Mouse (Mus musculus) embryonic facial prominence, embryonic 14.5 days (tissue): Measurements from ENCODE around the gene Yrdc. TPM values are rescaled to one million over a fixed set of nuclear protein-coding genes. Genes with fewer than 3 reads are reported as not detected.

ENCODE experiments used
- ATAC-seq: fragments of 200-750 bp; cut with Nextera tagmentation; 2 replicates; pipeline ENCODE4 v1.8.0; 2017; ENCODE audit warnings: low read depth, moderate number of reproducible peaks, moderate TSS enrichment
- DNase-seq: peaks from one replicate; pipeline ENCODE4 v3.0.0-alpha.2; 2015; ENCODE audit warnings: low spot score
- H3K27ac ChIP-seq: fragments of 300-500 bp; sonication (generic); replicated peaks from 2 replicates; pipeline ENCODE4 v1.5.1; 2014; ENCODE audit warnings: low read depth, mild to moderate bottlenecking, low read length, moderate library complexity
- H3K27me3 ChIP-seq: fragments of 300-500 bp; sonication (generic); replicated peaks from 2 replicates; pipeline ENCODE4 v1.6.1; 2014; ENCODE audit warnings: low read length; ENCODE audit not compliant: control insufficient read depth, insufficient read depth
- H3K36me3 ChIP-seq: fragments of 300-500 bp; sonication (generic); 2 replicates; pipeline ENCODE4 v1.6.1; 2014; ENCODE audit warnings: low read length, mixed read lengths; ENCODE audit not compliant: control insufficient read depth, insufficient read depth
- H3K4me1 ChIP-seq: fragments of 300-500 bp; sonication (generic); 2 replicates; pipeline ENCODE4 v1.6.1; 2014; ENCODE audit warnings: antibody characterized with exemption, low read length; ENCODE audit not compliant: control insufficient read depth, insufficient read depth
- H3K4me2 ChIP-seq: fragments of 300-500 bp; sonication (generic); 2 replicates; pipeline ENCODE4 v1.6.1; 2014; ENCODE audit warnings: low read depth, mild to moderate bottlenecking, low read length, moderate library complexity, mixed read lengths
- H3K4me3 ChIP-seq: fragments of 300-500 bp; sonication (generic); 2 replicates; pipeline ENCODE4 v1.5.1; 2014; ENCODE audit warnings: low read depth, mild to moderate bottlenecking, low read length
- H3K9ac ChIP-seq: fragments of 300-500 bp; sonication (generic); 2 replicates; pipeline ENCODE4 v1.6.1; 2014; ENCODE audit warnings: low read depth, mild to moderate bottlenecking, low read length, moderate library complexity, mixed read lengths
- H3K9me3 ChIP-seq: fragments of 300-500 bp; sonication (generic); 2 replicates; pipeline ENCODE4 v1.6.1; 2016; ENCODE audit warnings: low read length; ENCODE audit not compliant: control insufficient read depth
- WGBS: fragments of 180-500 bp; shearing (Covaris S2); extraction: QIAGEN DNeasy Blood & Tissue Kit; methylation state at CpG from one replicate; pipeline ENCODE4 v1.1.7; 2014; 5-methylcytosine and 5-hydroxymethylcytosine counted together
- polyA plus RNA-seq: library from polyadenylated mRNA; unstranded; fragments of >200 nt; fragmentation: Nextera tagmentation; extraction: Ambion mirVana; gene quantifications from 2 replicates; pipeline ENCODE4 v1.2.1, GENCODE M21; 2014

Gene Yrdc
- 40.6 and 42.6 TPM in 2 replicates for polyA plus RNA-seq

DNA sequence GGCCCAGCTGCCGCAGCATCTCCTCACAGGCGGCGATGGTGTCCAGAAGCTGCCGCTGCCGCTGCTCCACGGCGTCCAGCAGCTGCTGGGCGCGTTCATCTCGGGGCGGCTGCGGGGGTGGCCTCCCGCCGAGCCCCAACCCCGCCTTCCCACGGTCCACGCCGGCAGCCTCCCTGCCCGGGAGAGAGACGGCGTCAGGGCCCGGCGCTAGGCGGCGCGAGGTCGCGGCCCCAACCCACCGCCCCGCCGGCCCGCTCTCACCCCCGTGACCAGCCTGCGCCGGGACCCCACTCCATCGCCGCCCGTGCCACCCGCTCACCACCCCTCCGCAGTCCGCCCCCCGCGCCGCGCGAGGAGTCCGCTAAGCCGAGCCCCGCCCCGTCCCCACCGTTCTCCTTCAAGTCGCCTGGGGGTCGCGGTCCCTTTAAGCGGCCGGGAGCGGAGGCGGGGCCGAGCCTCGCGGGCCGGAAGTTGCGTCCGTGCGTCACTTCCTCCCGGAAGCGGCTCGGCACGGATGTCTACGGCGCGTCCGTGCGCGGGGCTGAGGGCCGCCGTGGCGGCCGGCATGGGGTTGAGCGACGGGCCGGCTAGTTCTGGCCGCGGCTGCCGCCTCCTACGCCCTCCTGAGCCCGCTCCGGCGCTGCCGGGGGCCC is at the start of gene Yrdc:
Gene Yrdc (plus strand): TSS at position 419 of the 653 bp plus-strand sequence.
- H3K4me1 ChIP-seq, result peaks cover 15% of the 10 kb centered on the region
- ATAC-seq (peak; percentile 95), DNase-seq (peak; percentile 97)
- peak within 1 kb of the TSS; percentile 91 for H3K9ac ChIP-seq
- H3K27ac ChIP-seq, result peak within 1 kb of the TSS; percentile 94
- H3K9me3 ChIP-seq, result no peaks in the 10 kb centered on the region
- H3K36me3 ChIP-seq, result peaks cover 40% of the 10 kb centered on the region
- H3K27me3 ChIP-seq, result no peaks in the 10 kb centered on the region
- 0% methylated on average over 7 of the region's 90 CpGs for WGBS
- peak within 1 kb of the TSS; percentile 76 for H3K4me2 ChIP-seq
- H3K4me3 ChIP-seq, result peak within 1 kb of the TSS; percentile 94

DNA sequence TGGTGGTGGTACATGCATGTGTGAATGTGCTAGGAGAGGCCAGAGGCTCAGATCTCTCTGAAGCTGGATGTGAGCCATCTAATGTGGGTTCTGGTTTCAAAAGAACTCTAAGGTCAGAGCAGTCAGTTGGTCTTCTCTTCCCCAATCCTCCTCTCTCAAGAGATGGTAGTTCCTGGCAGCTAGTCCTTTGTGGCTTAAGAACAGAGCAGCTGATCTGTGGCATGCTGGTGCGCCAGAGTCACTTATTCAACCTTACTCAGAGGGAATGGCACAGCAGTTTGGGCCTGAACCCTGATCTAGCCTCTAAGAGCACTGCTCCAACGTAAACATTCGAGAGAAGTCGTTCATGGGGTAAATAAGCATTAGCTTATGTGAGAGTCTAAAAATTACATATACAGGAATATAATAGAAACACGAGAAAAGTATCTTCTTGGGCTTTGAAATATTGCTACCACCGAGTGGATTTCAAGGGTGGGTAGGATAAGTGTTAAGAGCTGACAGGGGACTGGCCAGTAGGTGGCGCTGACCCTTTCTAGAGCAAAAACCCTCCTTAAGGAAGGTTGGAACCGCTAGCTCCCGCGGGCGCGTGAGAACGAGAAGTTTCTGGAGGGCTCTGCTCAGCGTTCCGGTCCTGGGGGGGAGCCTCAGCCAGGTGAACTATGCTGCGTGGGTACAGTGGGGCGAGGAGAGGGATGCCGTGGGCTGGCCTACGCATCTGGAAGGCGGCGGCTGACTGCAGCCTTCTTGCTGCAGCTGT is 48.7 kb upstream of the Yrdc start, which contains the start of gene Mtf1:
Gene Mtf1 (plus strand): TSS at position 553 of the 757 bp plus-strand sequence.
- peak within 1 kb of the TSS; percentile 98 for H3K27ac ChIP-seq
- H3K4me2 ChIP-seq, result peak within 1 kb of the TSS; percentile 95
- WGBS, result 4% methylated on average over 21 of the region's 21 CpGs
- peak; percentile 96 for DNase-seq
- no peaks in the 10 kb centered on the region for H3K9me3 ChIP-seq
- peak within 1 kb of the TSS; percentile 76 for H3K4me3 ChIP-seq
- H3K27me3 ChIP-seq, result no peaks in the 10 kb centered on the region
- H3K9ac ChIP-seq, result peak within 1 kb of the TSS; percentile 91
- ATAC-seq, result peak; percentile 83
- peaks cover 6% of the 10 kb centered on the region for H3K4me1 ChIP-seq
- H3K36me3 ChIP-seq, result peaks cover 44% of the 10 kb centered on the region

- Histone ChIP-seq H3K27me3 (no peaks in the 10 kb centered on the region), H3K27ac (peak overlapping the region; percentile 98), H3K4me3 (peak overlapping the region; percentile 76), H3K4me2 (peak overlapping the region; percentile 95), H3K4me1 (peaks cover 6% of the 10 kb centered on the region), H3K9me3 (no peaks in the 10 kb centered on the region), H3K36me3 (peaks cover 46% of the 10 kb centered on the region), H3K9ac (peak overlapping the region; percentile 91)
- DNase-seq (peak; percentile 98), ATAC-seq (peak; percentile 99)
- 2% methylated on average over 27 of the region's 53 CpGs for WGBS
Measured at GRCm38 (mm10) chr4:124802309-124803260, 47.9 kb upstream of the Yrdc start.

DNA sequence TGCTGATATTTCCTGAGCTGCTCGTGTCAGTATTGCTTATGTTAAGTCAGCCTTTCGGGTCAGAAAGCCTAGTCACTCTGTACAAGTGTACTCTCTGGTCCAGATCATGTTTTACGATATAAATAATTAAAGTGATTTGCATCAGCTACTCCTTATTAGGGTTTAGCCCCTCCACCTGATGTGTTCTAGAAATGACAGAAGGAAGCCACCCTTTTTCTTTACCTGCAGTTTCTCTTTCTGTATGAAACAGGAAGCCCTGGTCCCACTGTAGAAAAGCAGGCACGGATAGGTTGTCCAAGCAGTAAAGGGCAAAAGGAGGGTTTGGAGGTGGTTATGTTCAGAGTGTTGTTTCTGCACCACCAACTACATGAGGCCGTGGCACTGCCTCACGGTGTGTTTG is 47.1 kb upstream of the Yrdc start:
- ATAC-seq (no peak), DNase-seq (no peak)
- H3K4me2 ChIP-seq, result peak overlapping the region; percentile 95
- H3K27me3 ChIP-seq, result no peaks in the 10 kb centered on the region
- peaks cover 46% of the 10 kb centered on the region for H3K36me3 ChIP-seq
- 75% methylated on average over 6 of the region's 6 CpGs for WGBS
- no peaks in the 10 kb centered on the region for H3K9me3 ChIP-seq
- no peak overlapping the region for H3K27ac ChIP-seq
- H3K4me1 ChIP-seq, result peaks cover 6% of the 10 kb centered on the region
- peak overlapping the region; percentile 76 for H3K4me3 ChIP-seq
- H3K9ac ChIP-seq, result peak overlapping the region; percentile 91

- DNase-seq, result no peak
- peaks cover under 1% of the 10 kb centered on the region; the same call in 1 of the 2 replicates for H3K4me1 ChIP-seq
- WGBS, result 83% methylated on average over 5 of the region's 5 CpGs
- H3K4me3 ChIP-seq, result no peak overlapping the region
- H3K27me3 ChIP-seq, result no peaks in the 10 kb centered on the region
- no peaks in the 10 kb centered on the region for H3K9me3 ChIP-seq
- no peak for ATAC-seq
- no peak overlapping the region for H3K27ac ChIP-seq
- H3K4me2 ChIP-seq, result no peak overlapping the region
- H3K9ac ChIP-seq, result no peak overlapping the region
- H3K36me3 ChIP-seq, result peaks cover 42% of the 10 kb centered on the region
Measured at GRCm38 (mm10) chr4:124808511-124808910, 42.0 kb upstream of the Yrdc start.

DNA sequence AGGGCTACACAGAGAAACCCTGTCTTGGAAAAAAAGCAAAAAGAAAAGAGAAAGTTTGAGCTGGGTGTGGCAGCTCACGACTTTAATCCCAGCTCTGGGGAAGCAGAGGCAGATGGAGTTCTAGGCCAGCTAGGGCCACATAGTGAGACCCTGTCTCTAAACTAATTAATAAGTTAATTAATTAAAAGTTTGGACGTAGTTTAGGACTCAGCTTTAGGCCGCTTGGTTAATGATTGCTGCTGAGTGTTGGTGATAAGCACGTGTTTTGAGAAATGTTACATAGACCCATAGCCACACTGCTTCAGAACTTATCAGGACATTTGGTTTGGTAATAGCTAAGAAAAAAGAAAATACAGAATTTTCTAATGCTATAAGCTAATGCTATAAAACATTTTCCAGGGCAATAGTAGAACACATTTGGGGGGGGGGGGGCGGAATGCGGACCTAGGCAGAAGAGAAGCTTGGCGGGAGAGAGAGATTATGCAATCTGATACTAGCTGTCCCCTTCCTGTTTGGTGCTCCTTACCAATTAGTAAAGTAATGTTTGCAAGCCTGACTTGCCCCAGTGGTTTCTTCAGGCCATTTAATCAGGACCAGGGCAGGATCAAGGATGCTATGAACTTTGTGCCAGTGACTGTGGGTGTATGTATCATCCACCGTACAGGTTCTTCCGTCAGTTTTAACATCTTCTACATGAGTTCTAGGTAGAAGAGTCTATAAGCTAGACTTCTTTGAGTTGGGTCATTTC is 41.2 kb upstream of the Yrdc start:
- no peak overlapping the region for H3K9ac ChIP-seq
- no peak overlapping the region for H3K27ac ChIP-seq
- no peaks in the 10 kb centered on the region for H3K9me3 ChIP-seq
- H3K36me3 ChIP-seq, result peaks cover 42% of the 10 kb centered on the region
- no peaks in the 10 kb centered on the region for H3K4me1 ChIP-seq
- H3K27me3 ChIP-seq, result no peaks in the 10 kb centered on the region
- DNase-seq, result no peak
- H3K4me2 ChIP-seq, result no peak overlapping the region
- no peak for ATAC-seq
- H3K4me3 ChIP-seq, result no peak overlapping the region
- WGBS, result 81% methylated on average over 8 of the region's 9 CpGs

DNA sequence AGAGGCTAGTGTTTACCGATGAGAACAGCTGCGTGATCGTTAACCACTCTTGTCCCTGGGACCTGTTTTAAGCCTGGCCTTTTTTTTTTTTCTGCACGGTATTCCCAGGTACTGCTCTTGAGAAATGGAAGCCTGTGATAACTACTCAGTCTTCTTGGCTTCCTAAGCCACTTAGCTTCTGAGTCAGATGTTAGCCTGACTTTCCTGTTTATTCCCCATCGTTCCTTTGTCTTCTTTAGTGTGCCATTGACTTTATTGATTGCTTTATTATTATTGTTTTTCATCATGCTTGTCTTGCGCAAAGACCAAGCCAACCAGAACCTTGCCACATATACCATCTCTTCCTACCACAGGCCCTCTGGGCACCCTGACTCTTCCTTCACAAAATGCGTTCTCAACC is 40.4 kb upstream of the Yrdc start:
- Histone ChIP-seq H3K27ac (no peak overlapping the region), H3K36me3 (peaks cover 38% of the 10 kb centered on the region), H3K27me3 (no peaks in the 10 kb centered on the region), H3K4me2 (no peak overlapping the region), H3K9ac (no peak overlapping the region), H3K4me1 (no peaks in the 10 kb centered on the region), H3K4me3 (no peak overlapping the region), H3K9me3 (no peaks in the 10 kb centered on the region)
- WGBS, result 88% methylated on average over 7 of the region's 7 CpGs
- no peak for DNase-seq
- no peak for ATAC-seq
